Mouse (Mus musculus) olfactory bulb, adult 2 months (tissue): ENCODE results near the gene Hddc3.

Source experiments
- CTCF ChIP-seq: fragments of 200-500 bp; IDR thresholded peaks from 2 replicates; pipeline ENCODE4 v1.5.1; 2012; ENCODE audit warnings: low read depth, mild to moderate bottlenecking, low read length, moderate library complexity; ENCODE audit not compliant: insufficient read depth
- POLR2A ChIP-seq: fragments of 200-500 bp; IDR thresholded peaks from 2 replicates; pipeline ENCODE4 v1.6.1; 2012; ENCODE audit warnings: mild to moderate bottlenecking, low read depth, low read length, moderate library complexity; ENCODE audit not compliant: insufficient read depth

GRCm38 (mm10) chr7:80374733-80375132 is 31.8 kb downstream of the Hddc3 start:
- TF ChIP-seq POLR2A (no peak), CTCF (no peak)
